Mouse (Mus musculus): ENCODE measurements around the gene Ak5. TPM values are rescaled to one million over a fixed set of nuclear protein-coding genes. Genes with fewer than 3 reads are reported as not detected.
"Not testable (repeated sequence)": the region's sequence is repeated elsewhere in the genome, so short reads cannot be mapped to it uniquely, and the experiment has no call there.

The Ak5 gene
- 5.6 and 7.0 TPM in 2 replicates for polyA plus RNA-seq (2015; fragmentation: Nextera tagmentation; extraction: Ambion mirVana)

DNA sequence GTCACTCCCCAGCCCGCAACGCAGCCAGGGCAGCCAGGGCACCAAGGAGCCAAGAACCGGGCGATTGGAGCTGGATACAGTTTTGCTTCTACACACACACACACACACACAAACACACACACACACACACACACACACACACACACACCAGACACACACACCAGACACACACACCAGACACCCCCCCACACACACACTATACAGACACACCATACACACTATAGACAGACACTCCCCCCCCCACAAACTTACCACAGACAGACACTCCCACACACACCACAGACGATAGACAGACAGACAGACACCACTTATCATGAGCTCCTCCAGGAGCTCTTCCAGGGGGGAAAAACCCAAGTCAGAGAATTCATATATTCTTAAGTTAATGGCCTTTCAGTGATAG lies at the start of gene Ak5:
TSS of gene Ak5 (minus strand) at position 122 of the 400 bp plus-strand sequence.
- Histone ChIP-seq H3K9me3 (no peaks in the 10 kb centered on the region), H3K4me2 (peak within 1 kb of the TSS; percentile 98), H3K27ac (no peak within 1 kb of the TSS), H3K9ac (peak within 1 kb of the TSS; percentile 78), H3K36me3 (no peaks in the 10 kb centered on the region), H3K4me1 (replicated peaks) (peaks cover 10% of the 10 kb centered on the region), H3K4me3 (peak within 1 kb of the TSS; percentile 58), H3K27me3 (peaks cover 45% of the 10 kb centered on the region)
- WGBS = 28% methylated on average over 1 of the region's 5 CpGs
- peak; percentile 70 for ATAC-seq (ENCODE audit: low FRiP score)

DNA sequence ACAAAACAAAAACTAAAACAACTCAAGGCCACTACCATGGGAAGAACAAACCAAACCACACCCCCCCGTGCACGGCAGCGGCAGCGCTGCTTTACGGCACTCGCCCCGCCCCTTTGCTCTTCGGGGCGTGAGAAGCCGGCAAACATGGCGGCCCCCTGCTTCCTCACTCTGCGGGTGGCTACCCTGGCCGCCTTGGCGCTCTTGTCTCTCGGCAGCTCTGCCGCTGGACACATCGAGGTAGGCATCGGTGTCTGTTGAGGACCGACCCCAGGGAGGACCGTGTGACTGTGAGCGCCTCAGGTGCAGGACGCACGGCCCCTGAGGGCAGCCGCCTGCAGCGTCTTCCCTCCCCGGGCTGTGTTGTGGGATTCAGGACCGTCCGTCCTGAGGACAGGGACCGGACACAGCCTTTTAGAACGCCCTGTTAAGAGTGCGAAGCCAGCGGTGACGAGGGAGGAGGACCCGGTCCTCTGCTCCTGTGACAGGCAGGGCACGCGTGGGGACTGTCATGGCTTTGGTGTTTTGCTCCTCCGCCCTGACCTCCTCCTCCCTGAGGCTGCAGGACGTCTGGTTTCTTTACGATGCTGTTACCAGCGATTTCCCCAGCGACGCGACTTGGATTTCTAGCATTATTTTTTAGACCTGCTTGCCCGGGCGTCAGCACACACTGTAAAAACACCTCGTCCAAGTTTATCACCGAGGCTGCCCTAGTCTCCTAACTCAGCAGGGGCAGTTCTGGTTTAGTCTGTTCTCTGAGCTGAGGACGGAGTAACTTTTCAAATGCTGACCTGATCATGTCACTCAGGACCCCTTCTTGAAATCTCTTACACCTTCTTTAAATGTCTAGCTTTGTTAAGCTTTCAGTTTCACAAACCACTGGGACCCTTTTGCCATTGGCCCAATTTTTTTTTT lies 46.1 kb upstream of the Ak5 start, which contains the start of gene Pigk:
TSS of gene Pigk (plus strand) at position 110 of the 912 bp plus-strand sequence.
- Histone ChIP-seq H3K9ac (peak within 1 kb of the TSS; percentile 92), H3K4me3 (peak within 1 kb of the TSS; percentile 99), H3K4me1 (replicated peaks) (peaks cover 11% of the 10 kb centered on the region), H3K27me3 (peaks cover 7% of the 10 kb centered on the region; the same call in 1 of the 2 replicates), H3K9me3 (no peaks in the 10 kb centered on the region), H3K36me3 (peaks cover 9% of the 10 kb centered on the region; the same call in 1 of the 2 replicates), H3K27ac (peak within 1 kb of the TSS; percentile 76), H3K4me2 (peak within 1 kb of the TSS; percentile 82)
- under 1% methylated on average over 48 of the region's 48 CpGs for whole genome bisulfite sequencing
- ATAC-seq (ENCODE audit: low FRiP score) = peak; percentile 87

DNA sequence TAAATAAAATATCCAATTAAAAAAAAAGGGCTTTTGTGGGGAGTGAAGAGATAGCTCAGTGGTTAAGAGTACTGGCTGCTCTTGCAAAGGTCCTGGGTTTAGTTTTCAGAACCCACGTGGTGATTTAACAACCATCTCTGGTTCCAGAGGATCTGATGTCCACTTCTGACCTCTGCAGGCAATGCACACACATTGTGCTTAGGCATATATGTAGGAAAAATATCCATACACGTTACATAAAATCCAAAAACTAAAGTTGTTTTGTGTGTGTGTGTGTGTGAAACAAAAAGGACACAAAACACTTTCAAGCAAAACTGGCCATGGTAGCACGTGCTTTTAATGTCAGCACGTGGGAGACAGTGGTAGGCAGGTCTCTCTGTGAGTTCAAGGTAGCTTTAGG lies 44.8 kb upstream of the Ak5 start:
- Histone ChIP-seq H3K27me3 (peaks cover 7% of the 10 kb centered on the region; the same call in 1 of the 2 replicates), H3K9me3 (no peaks in the 10 kb centered on the region), H3K27ac (no peak overlapping the region), H3K4me1 (replicated peaks) (peaks cover 11% of the 10 kb centered on the region), H3K9ac (no peak overlapping the region), H3K36me3 (peaks cover 2% of the 10 kb centered on the region; the same call in 1 of the 2 replicates), H3K4me2 (no peak overlapping the region), H3K4me3 (no peak overlapping the region)
- 77% methylated on average over 4 of the region's 4 CpGs for WGBS
- ATAC-seq (ENCODE audit: low FRiP score) = no peak

DNA sequence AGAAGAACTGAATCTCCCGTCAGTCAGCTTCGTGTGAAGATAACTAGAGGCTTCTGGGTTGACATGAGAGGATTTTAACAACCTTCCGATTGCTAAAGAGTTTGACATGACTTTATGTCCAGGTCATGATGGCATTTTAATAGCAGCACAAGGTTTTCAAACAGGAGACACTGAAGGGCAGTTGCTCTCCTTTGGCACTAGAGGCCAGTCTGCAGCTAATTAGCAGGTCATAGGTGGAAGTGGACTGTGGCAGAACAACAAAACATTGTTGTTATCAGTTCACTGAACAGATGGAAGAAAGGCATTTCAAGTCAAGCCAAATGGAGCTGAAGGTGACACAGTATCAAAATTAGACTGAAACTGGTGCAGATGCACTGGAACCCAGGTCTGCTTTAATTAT lies 41.8 kb upstream of the Ak5 start:
- no peak overlapping the region for H3K4me3 ChIP-seq
- no peak for ATAC-seq (ENCODE audit: low FRiP score)
- WGBS = 79% methylated on average over 3 of the region's 3 CpGs

DNA sequence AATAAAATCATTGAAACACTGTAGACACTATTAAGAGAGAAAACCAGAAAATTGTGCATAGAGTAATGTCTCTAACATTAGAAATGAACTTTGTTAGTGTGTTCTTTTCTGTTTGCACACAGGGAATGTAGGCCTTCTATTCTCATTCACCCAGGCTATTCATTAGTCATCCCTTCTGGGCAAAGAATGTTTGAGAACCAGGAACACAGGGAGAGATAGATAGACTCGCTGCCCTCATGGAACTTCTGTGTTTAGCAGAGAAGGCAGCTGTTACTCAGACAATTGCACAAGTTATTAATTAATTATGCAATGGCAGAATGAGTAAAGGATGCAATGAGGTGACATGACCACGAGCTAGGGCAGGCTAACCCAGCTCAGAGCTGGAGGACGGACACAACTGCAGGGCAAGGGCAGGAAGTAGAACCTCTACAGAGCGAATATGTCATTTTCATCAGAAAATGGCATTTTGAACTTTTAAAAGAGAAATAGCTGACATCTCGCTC lies 39.2 kb upstream of the Ak5 start:
- ATAC-seq (ENCODE audit: low FRiP score) = no peak
- WGBS = 80% methylated on average over 5 of the region's 5 CpGs
- H3K9ac ChIP-seq = no peak overlapping the region
- no peaks in the 10 kb centered on the region for H3K4me1 ChIP-seq (replicated peaks)
- no peak overlapping the region for H3K4me3 ChIP-seq
- H3K27me3 ChIP-seq = peaks cover 7% of the 10 kb centered on the region; the same call in 1 of the 2 replicates
- no peaks in the 10 kb centered on the region for H3K36me3 ChIP-seq
- H3K4me2 ChIP-seq = no peak overlapping the region
- no peak overlapping the region for H3K27ac ChIP-seq
- no peaks in the 10 kb centered on the region for H3K9me3 ChIP-seq

More for the DNA sequence above, 41.8 kb upstream of the Ak5 start:
- no peaks in the 10 kb centered on the region for H3K36me3 ChIP-seq
- H3K4me1 ChIP-seq (replicated peaks) = peaks cover 6% of the 10 kb centered on the region
- H3K27ac ChIP-seq = no peak overlapping the region
- no peak overlapping the region for H3K9ac ChIP-seq
- no peak overlapping the region for H3K4me2 ChIP-seq
- no peaks in the 10 kb centered on the region for H3K9me3 ChIP-seq
- H3K27me3 ChIP-seq = peaks cover 7% of the 10 kb centered on the region; the same call in 1 of the 2 replicates

DNA sequence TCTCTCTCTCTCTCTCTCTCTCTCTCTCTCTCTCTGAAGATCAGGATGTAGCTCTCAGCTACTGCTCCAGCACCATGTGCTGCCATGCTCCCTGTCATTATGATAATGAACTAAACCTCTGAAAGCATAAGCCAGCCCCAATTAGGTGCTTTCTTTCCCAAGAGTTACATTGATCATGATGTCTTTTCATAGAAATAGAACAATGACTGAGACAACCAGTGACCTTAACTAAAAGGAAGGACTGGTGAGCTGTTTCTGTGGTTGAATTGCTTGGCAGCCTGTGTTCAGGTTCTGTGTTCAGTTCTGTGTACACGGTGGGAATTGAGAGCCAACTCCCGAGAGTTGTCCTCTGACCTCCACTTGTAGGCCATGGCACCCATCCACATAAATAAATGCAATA lies 38.7 kb upstream of the Ak5 start:
- H3K36me3 ChIP-seq = no peaks in the 10 kb centered on the region
- no peak overlapping the region for H3K4me3 ChIP-seq
- H3K27ac ChIP-seq = no peak overlapping the region
- H3K4me2 ChIP-seq = no peak overlapping the region
- H3K9me3 ChIP-seq = no peaks in the 10 kb centered on the region
- no peak overlapping the region for H3K9ac ChIP-seq
- H3K4me1 ChIP-seq (replicated peaks) = no peaks in the 10 kb centered on the region
- 76% methylated on average over 2 of the region's 2 CpGs for WGBS
- no peak for ATAC-seq (ENCODE audit: low FRiP score)
- H3K27me3 ChIP-seq = peaks cover 4% of the 10 kb centered on the region; the same call in 1 of the 2 replicates

DNA sequence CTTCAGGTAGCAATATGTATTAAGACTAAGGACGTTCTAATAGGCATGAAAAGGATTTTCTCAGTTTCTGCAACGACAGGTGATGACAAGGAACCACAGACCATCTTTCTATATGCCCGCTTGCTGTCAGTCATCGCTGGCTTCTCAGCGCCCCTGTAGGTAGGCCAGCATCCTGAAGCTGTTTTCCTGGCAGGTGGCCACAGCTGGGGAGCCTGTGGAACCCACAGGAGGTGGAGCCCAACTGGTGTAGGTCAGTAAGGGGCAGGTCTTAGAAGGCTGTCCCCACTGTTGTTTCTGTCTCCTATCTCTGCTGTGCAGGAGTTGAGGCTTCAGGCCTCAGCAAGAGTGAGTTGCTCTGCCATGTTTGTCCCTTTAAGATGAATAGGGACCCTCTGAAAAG lies 37.7 kb upstream of the Ak5 start:
- Histone ChIP-seq H3K4me1 (replicated peaks) (no peaks in the 10 kb centered on the region), H3K9ac (no peak overlapping the region), H3K4me3 (no peak overlapping the region), H3K36me3 (no peaks in the 10 kb centered on the region), H3K4me2 (no peak overlapping the region), H3K27ac (no peak overlapping the region), H3K9me3 (no peaks in the 10 kb centered on the region), H3K27me3 (peaks cover 4% of the 10 kb centered on the region; the same call in 1 of the 2 replicates)
- WGBS = 68% methylated on average over 5 of the region's 5 CpGs
- no peak for ATAC-seq (ENCODE audit: low FRiP score)

DNA sequence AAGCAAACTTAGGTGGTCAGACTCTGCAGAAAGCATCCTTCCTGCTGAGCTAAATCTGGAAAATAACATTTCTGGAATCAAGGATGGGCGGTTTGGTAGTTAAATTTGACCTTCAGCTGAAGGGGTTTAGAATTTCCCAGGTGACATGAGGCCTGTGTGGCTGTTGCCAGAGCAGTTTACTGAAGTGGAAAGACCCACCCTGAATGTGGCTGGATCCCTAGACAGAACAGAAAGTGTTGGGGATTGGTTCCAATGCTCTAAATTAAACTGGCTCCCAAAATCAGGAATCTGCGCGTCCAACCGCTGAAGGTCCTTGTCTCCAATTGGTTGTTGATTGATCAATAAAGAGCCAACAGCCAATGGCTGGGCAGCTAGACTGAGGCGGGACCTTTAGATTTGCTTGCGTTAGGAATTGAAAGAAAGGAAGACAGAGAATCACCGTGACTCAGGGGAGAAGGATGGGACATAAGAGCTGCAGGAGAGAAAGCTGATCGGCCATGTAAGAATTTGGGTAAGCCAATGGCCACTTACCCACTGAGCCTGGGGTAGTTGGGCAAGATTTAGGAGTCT lies 34.2 kb upstream of the Ak5 start:
- no peak overlapping the region for H3K27ac ChIP-seq
- H3K9me3 ChIP-seq = no peaks in the 10 kb centered on the region
- WGBS = 54% methylated on average over 8 of the region's 8 CpGs
- H3K9ac ChIP-seq = no peak overlapping the region
- H3K4me2 ChIP-seq = peak overlapping the region; percentile 39
- H3K27me3 ChIP-seq = no peaks in the 10 kb centered on the region
- no peaks in the 10 kb centered on the region for H3K4me1 ChIP-seq (replicated peaks)
- peak overlapping the region; percentile 24 for H3K4me3 ChIP-seq
- H3K36me3 ChIP-seq = no peaks in the 10 kb centered on the region
- ATAC-seq (ENCODE audit: low FRiP score) = no peak

DNA sequence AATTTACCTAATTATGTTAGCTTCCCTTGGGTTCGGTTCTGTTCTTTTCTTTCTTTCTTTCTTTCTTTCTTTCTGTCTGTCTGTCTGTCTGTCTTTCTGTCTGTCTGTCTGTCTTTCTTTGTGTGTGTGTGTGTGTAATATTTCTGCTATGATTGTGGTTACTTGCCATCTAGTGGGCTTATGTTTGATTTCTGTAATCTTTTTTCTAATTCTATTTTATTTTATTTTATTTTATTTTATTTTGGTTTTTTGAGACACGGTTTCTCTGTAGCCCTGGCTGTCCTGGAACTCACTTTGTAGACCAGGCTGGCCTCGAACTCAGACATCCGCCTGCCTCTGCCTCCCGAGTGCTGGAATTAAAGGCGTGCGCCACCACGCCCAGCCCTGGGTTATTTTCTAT lies 33.4 kb upstream of the Ak5 start:
- H3K4me1 ChIP-seq (replicated peaks); H3K9ac ChIP-seq; H3K9me3 ChIP-seq; H3K4me3 ChIP-seq; H3K36me3 ChIP-seq; H3K27me3 ChIP-seq; H3K27ac ChIP-seq; H3K4me2 ChIP-seq; ATAC-seq (ENCODE audit: low FRiP score): not testable (repeated sequence)
- WGBS = 94% methylated on average over 8 of the region's 8 CpGs

DNA sequence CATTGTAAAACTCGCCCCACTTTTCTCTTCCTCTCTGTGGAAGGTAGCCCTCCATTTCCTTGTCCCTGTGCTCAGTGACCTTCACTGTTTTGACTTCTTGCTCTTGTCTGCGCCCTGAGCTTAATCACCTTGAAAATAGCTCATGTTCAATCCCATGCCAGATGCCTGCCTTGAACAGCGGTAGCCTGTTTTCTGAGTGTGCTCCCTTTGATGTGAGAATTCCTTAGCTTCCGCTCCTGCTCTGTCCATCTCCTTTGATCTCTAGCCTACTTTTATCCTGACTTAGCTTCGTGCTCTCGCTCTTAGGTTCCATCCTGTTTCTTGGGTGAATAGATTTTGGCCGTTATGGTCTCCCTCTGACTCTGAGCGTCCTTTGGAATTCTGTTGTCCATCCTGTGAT lies 31.1 kb upstream of the Ak5 start:
- Histone ChIP-seq H3K4me2 (no peak overlapping the region), H3K27me3 (no peaks in the 10 kb centered on the region), H3K36me3 (no peaks in the 10 kb centered on the region), H3K4me3 (no peak overlapping the region), H3K9me3 (no peaks in the 10 kb centered on the region), H3K4me1 (replicated peaks) (no peaks in the 10 kb centered on the region), H3K9ac (no peak overlapping the region), H3K27ac (no peak overlapping the region)
- WGBS = 75% methylated on average over 8 of the region's 8 CpGs
- ATAC-seq (ENCODE audit: low FRiP score) = no peak

DNA sequence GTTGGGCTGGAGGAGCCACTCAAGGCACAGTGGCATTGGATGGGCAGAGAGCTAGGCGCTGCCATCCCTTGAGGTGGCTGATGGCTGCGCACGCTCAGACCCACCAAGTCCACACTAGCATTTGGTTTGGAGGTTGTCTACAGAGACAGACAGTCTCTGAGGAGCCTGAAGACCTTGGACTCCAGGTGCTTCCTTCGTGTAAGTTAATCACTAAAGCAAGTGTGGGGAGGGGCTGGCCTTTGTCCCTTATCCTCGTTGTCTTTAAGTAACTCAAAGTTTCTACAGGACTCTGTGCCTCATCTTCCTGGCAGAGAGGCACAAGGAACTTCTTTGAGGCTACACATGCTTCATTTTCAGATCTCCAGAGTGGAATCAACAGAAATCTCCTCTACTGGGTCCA lies 29.9 kb upstream of the Ak5 start:
- Histone ChIP-seq H3K4me3 (no peak overlapping the region), H3K9me3 (no peaks in the 10 kb centered on the region), H3K4me1 (replicated peaks) (no peaks in the 10 kb centered on the region), H3K27me3 (no peaks in the 10 kb centered on the region), H3K27ac (no peak overlapping the region), H3K4me2 (no peak overlapping the region), H3K9ac (no peak overlapping the region), H3K36me3 (no peaks in the 10 kb centered on the region)
- 90% methylated on average over 5 of the region's 5 CpGs for WGBS
- no peak for ATAC-seq (ENCODE audit: low FRiP score)

DNA sequence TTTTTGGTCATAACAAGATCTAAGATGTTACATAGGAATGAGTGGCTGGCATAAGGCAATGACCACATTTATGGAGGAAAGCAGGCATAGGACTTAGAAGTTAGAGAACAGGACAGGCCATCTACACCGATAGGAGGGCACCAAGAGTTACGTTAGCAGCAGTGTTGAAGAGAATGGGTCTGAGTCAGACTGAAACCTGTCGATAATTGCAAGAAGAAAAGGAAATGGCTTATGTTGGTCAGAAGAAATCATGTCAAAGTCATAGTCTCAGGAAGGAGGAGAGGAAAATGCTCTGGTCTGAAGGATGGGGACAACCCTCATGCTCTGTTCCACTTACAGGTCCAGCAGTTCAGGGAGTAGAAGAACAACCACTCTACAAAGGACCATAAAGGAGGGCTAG lies 26.8 kb upstream of the Ak5 start:
- H3K27ac ChIP-seq = no peak overlapping the region
- no peak overlapping the region for H3K4me2 ChIP-seq
- no peak overlapping the region for H3K4me3 ChIP-seq
- ATAC-seq (ENCODE audit: low FRiP score) = no peak
- no peaks in the 10 kb centered on the region for H3K4me1 ChIP-seq (replicated peaks)
- no peaks in the 10 kb centered on the region for H3K9me3 ChIP-seq
- H3K27me3 ChIP-seq = no peaks in the 10 kb centered on the region
- no peaks in the 10 kb centered on the region for H3K36me3 ChIP-seq
- WGBS = 98% methylated on average over 3 of the region's 3 CpGs
- H3K9ac ChIP-seq = no peak overlapping the region

All from hindbrain, embryonic 13.5 days (tissue).